Mouse (Mus musculus): ENCODE results near the gene Cacna1c.

GRCm38 (mm10) chr6:118780280-118780679 lies 415.9 kb downstream of the Cacna1c start:
- no peak for TF ChIP-seq POLR2A (IDR thresholded peaks at IDR 0.05; ENCODE audit: insufficient read depth, low read length)
- TF ChIP-seq CTCF (IDR thresholded peaks at IDR 0.05; ENCODE audit: low read depth, low read length) = no peak

Data from ES-Bruce4 (cell line).